Mouse (Mus musculus) spleen, postnatal 14 days (tissue): ENCODE results near the gene Enpp6.
"Not testable (repeated sequence)": the region's sequence is repeated elsewhere in the genome, so short reads cannot be mapped to it uniquely, and the experiment has no call there.

Source experiments
- DNase-seq, 2 experiments: peaks; one replicate each; pipeline ENCODE4 v3.0.0; 2021 to 2022; ENCODE audit warnings: low spot score in 2 of 2

Gene Enpp6

GRCm38 (mm10) chr8:46995931-46996664, 9.4 kb downstream of the Enpp6 start:
- no peak for DNase-seq

DNA sequence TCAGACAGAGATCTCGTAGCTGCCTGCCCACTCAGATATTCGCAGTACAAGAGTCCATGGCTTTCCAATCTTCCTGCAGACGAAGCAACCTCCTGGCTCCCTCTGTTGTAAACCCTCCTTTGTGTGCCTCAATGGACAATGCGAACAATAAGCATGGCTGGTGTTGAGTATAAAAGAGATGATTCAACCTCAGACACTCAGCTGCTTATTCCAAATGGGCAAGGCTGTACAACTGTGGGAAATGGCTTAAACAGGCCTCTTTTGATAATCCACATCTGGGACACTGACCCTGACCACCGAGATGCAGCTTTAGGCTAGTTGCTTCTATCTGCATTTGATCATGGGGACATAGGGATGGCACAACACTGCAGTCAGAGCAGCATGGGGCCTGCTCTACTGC, 19.0 kb downstream of the Enpp6 start:
- no peak for DNase-seq

DNA sequence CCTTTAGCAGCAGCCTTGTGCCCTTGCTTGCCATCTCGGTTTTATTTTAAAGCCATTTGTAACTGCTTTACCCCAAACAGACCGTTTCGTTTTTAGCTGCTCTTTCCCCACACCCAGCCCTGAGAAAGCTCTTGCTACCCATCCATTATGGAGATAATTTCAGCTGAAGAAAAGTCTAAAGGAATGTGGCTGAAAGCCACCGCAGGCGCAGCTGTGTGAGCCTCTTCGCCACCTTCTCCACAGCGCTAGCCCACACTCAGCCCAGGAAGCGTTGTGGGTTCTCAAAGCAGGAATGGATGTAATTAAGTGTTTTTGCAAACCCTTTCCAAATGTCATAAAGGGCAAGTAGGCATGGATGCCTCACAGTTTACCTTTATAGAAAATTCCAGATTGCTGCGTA, 20.1 kb downstream of the Enpp6 start:
- DNase-seq: no peak

GRCm38 (mm10) chr8:47008220-47008773, 21.6 kb downstream of the Enpp6 start:
- DNase-seq: no peak

GRCm38 (mm10) chr8:47016268-47016946, 29.7 kb downstream of the Enpp6 start:
- peak in 1 of 2 experiments; percentile 40 for DNase-seq

DNA sequence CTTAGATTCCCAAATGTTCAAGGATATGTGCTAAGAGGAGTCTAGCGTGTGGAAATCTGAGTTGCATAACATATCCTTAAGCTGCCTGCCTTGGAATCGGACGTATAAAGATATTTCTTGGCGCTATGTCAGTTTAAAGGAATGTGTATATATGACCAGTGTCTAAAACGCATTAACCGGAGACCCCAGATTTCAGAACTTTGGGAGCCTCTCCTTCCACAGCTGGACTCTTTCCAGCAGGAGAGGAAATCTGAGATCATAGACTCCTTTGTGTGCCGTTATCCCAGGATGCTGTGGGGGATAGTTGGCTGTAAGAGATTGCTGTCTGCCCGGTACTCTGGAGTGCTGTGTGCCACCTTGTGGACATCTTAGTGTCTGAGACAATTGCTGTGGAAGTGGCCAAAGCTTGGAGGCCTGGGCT, 34.5 kb downstream of the Enpp6 start:
- DNase-seq: no peak

DNA sequence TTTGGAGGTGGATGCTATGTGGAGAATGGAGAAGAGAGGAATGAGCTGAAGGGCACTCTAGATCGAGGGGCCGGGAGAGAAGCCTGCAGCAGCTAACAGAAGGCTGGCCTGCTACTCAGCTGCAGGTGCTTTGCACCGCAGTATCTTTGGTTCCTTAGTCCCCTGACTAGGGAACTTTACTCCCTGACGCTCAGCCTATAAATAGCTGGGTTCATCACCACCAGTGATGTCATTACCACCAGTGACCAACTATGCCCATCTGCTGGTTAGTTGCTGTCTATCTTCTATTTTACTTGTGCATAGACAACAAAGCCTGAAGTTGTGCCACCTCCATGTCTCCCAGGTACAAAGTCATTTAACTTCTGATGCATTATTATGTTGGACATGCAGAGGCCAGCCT, 37.9 kb downstream of the Enpp6 start:
- no peak for DNase-seq

DNA sequence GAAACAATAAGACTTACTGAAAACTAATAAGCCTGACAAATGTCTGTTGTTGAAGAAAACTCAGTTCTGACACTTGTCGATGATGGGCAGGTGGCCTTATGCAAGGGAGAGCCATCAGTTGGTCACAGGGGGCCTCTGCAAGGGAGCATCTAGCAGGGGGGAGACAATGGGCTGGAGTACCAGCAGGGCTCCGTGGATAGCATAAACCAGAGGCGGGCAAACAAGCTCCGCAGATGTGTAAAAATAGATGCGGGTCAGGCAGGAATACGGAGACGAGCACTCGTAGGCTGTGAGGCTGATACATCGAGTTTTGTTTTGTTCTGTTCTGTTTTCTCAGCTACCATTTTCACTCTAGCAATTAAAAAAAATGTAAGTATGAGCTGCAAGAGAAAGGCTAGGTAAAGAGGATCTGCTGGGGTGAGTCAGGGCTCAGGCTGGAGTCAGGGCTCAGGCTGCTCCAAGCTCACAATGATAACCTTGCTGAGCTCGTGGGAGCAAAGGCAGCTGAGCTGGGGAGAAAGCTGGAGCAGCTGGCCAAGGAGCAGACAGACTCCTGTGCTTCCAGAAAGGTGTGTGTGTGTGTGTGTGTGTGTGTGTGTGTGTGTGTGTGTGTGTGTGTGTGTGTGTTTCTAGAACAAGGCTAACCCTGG, 40.3 kb downstream of the Enpp6 start:
- DNase-seq: no peak

- no peak for DNase-seq
These were observed 41.8 kb downstream of the Enpp6 start for GRCm38 (mm10) chr8:47028474-47028873.

GRCm38 (mm10) chr8:47030321-47030720, 43.6 kb downstream of the Enpp6 start:
- DNase-seq: no peak

DNA sequence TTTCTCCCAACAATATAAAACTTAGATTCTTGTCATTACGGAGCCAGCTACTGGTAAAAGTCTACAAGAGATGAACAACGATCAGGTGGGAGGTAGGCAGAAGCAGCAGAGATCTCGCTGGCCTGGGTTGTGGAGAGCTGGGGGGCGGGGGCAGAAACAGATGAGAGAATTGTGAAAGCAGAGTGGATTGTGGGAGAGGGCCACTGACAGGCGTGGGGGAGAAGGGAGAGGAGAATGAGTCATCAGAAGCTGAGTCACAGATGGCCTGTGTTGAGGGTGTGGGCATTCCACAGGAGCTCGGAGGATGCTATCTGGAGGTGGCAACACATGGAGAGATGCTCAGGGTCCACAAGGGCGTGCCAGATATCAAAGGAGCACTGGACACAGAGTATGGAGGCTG, 45.4 kb downstream of the Enpp6 start:
- no peak for DNase-seq

DNA sequence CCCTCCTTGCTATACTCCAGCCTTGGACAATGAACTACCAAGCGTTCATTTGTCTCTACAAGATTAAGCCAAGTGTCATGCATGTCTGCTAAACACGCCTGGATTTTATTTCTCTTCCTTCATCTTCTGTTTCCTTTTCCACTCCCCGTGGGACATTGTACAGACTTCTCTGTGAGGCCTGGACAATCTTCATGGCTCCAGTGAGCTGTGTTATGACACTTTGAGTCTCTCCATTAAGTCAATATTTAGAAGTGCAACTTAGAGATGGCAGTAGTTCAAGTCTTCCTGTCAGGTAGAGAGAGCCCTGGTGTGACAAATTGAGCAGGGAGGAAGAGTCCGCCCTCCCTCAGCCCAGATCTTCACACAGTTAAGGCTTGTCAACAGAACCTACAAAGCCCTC, 47.3 kb downstream of the Enpp6 start:
- no peak for DNase-seq

DNA sequence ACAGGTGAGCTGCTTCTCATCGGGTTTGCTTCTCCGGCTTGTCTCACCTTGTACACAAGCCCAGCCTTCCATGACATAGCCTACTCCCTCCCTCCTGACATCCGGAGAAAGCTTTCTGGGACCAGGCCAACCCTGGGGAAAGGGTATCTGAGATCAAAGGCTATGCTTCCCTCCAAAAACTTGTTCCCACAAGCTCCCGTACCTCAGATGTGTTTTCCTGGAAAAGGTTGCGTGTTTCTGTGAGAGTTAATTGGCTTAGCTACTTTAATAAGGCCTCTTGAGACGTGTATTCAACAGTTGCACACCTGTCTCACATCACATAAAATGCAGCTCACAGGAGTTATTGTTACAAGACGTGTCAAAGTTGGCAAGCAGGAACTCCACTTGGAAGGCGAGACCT, 49.8 kb downstream of the Enpp6 start:
- no peak for DNase-seq

DNA sequence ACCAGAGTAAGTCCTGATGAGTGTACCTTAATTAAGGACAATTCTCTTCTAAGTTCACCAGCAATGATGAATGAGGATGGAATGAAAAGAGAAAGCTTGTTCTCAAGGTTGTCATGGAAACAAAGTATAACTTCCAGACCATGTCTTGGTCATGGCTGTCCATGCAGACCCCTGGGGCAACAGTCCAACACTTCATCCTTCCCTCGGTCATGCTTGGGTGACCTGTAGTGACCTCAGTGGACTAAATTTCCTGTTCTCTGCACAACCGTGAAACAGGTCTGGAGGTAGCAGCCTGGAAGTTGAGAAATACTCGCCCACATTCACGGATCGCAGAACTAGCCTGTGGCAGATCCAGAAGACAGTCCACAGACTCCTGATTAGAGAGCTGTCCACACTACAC, 50.7 kb downstream of the Enpp6 start:
- no peak for DNase-seq

DNA sequence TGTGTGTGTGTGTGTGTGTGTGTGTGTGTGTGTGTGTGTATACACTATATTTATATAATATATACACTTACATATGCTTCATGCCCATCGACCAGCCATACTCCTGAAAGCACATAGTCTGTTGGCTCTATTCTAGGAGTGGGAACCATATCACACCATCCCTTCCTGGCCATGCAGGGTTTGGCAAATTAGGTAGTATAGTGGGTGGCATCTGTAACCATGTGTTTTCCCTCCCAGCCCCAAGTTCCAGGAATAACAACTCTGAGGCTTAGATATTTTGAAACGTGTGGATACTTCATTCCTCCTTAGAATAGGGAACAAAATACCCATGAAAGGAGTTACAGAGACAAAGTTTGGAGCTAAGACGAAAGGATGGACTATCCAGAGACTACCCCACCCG, 53.5 kb downstream of the Enpp6 start:
- DNase-seq: not testable (repeated sequence)

GRCm38 (mm10) chr8:47046340-47046739, 59.7 kb downstream of the Enpp6 start:
- DNase-seq: no peak

- DNase-seq: no peak
These were observed 60.5 kb downstream of the Enpp6 start for GRCm38 (mm10) chr8:47047146-47047545.

GRCm38 (mm10) chr8:47048584-47048983, 61.9 kb downstream of the Enpp6 start:
- DNase-seq: no peak

GRCm38 (mm10) chr8:47052643-47053042, 66.0 kb downstream of the Enpp6 start:
- DNase-seq: no peak

- DNase-seq: no peak
These were observed 69.4 kb downstream of the Enpp6 start for GRCm38 (mm10) chr8:47056086-47056485.

DNA sequence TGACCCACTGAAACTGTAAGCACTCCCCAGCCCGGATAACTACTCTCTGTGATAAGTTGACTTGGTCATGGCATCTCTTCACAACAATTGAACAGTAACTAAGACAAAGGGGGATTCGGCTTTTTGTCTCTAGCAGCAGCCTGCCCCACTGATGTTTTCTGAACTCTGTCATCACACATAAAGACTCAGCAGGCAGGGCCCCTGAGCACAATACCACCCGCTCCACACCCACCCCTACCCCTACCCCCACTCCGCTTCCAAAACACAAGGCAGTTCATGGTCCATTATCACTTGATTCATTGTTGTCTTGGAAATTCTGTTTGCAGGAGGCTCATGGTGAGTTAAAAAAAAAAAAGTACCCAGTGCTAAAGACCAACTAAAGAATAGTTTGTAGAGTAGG, 71.8 kb downstream of the Enpp6 start:
- no peak for DNase-seq

- no peak for DNase-seq
These were observed 72.3 kb downstream of the Enpp6 start for GRCm38 (mm10) chr8:47058971-47059370.
